Mouse (Mus musculus) spleen, adult 2 months (tissue): ENCODE results near the gene Frmd6.

Experiments used
- CTCF ChIP-seq: fragments of 200-500 bp; IDR thresholded peaks from 2 replicates; pipeline ENCODE4 v1.5.1; 2011; ENCODE audit warnings: mild to moderate bottlenecking, inconsistent platforms; ENCODE audit not compliant: insufficient read depth, insufficient read length, insufficient replicate concordance; ENCODE audit errors: extremely low read depth
- POLR2A ChIP-seq: fragments of 200-500 bp; IDR thresholded peaks from 2 replicates; pipeline ENCODE4 v1.6.1; 2011; ENCODE audit warnings: low read depth, low read length, inconsistent platforms

GRCm38 (mm10) chr12:70777466-70777865 is 47.8 kb upstream of the Frmd6 start:
- TF ChIP-seq CTCF (no peak), POLR2A (no peak)
